Mouse (Mus musculus): ENCODE data around the gene Dip2c.

GRCm38 (mm10) chr13:9296285-9296684 is 20.0 kb downstream of the Dip2c start:
- no peak for TF ChIP-seq POLR2A (IDR thresholded peaks at IDR 0.05; ENCODE audit: control insufficient read depth, low read depth, low read length)
- TF ChIP-seq CTCF (IDR thresholded peaks at IDR 0.05; ENCODE audit: control insufficient read depth, insufficient read depth, insufficient replicate concordance, low read depth, low read length), result no peak
